Mouse (Mus musculus): Measurements from ENCODE around the gene Dlk1. TPM values are rescaled to one million over a fixed set of nuclear protein-coding genes. Genes with fewer than 3 reads are reported as not detected.
"Not testable (repeated sequence)": the region's sequence is repeated elsewhere in the genome, so short reads cannot be mapped to it uniquely, and the experiment has no call there.

The Dlk1 gene
- polyA plus RNA-seq, 1 experiment from 2014 or later = 67.1 TPM

GRCm38 (mm10) chr12:109473575-109473976, 21.0 kb downstream of the Dlk1 start:
- ATAC-seq (replicated peaks; ENCODE audit: insufficient number of reproducible peaks, low FRiP score, low TSS enrichment) = no peak
- H3K4me3 ChIP-seq (ENCODE audit: low read depth, low read length) = no peak overlapping the region

GRCm38 (mm10) chr12:109474187-109474606, 21.6 kb downstream of the Dlk1 start:
- 75% methylated on average over 9 of the region's 9 CpGs for WGBS (ENCODE audit: insufficient replicate concordance)
- Histone ChIP-seq H3K4me3 (ENCODE audit: low read depth, low read length) (no peak overlapping the region), H3K27me3 (ENCODE audit: control insufficient read depth, insufficient read depth, low read length) (0 out of 2 replicates have a peak, but pooled peaks cover 2% of the 10 kb centered on the region), H3K4me2 (no peak overlapping the region), H3K9ac (ENCODE audit: low read depth, low read length) (no peak overlapping the region), H3K9me3 (replicated peaks; ENCODE audit: control insufficient read depth, low read length) (no peaks in the 10 kb centered on the region), H3K36me3 (ENCODE audit: control insufficient read depth, insufficient read depth, low read length) (no peaks in the 10 kb centered on the region), H3K4me1 (ENCODE audit: control insufficient read depth, insufficient read depth, low read length) (0 out of 2 replicates have a peak, but pooled peaks cover 3% of the 10 kb centered on the region), H3K27ac (ENCODE audit: low read depth, low read length) (no peak overlapping the region)
- ATAC-seq (replicated peaks; ENCODE audit: insufficient number of reproducible peaks, low FRiP score, low TSS enrichment) = no peak

More at GRCm38 (mm10) chr12:109473575-109473976, 21.0 kb downstream of the Dlk1 start:
- no peaks in the 10 kb centered on the region for H3K9me3 ChIP-seq (replicated peaks; ENCODE audit: control insufficient read depth, low read length)
- H3K27ac ChIP-seq (ENCODE audit: low read depth, low read length) = no peak overlapping the region
- H3K9ac ChIP-seq (ENCODE audit: low read depth, low read length) = no peak overlapping the region
- no peaks in the 10 kb centered on the region for H3K36me3 ChIP-seq (ENCODE audit: control insufficient read depth, insufficient read depth, low read length)
- no peak overlapping the region for H3K4me2 ChIP-seq
- 24% methylated on average over 6 of the region's 6 CpGs for WGBS (ENCODE audit: insufficient replicate concordance)
- peaks cover 2% of the 10 kb centered on the region; the same call in 1 of the 2 replicates for H3K27me3 ChIP-seq (ENCODE audit: control insufficient read depth, insufficient read depth, low read length)
- H3K4me1 ChIP-seq (ENCODE audit: control insufficient read depth, insufficient read depth, low read length) = 0 out of 2 replicates have a peak, but pooled peaks cover 3% of the 10 kb centered on the region

DNA sequence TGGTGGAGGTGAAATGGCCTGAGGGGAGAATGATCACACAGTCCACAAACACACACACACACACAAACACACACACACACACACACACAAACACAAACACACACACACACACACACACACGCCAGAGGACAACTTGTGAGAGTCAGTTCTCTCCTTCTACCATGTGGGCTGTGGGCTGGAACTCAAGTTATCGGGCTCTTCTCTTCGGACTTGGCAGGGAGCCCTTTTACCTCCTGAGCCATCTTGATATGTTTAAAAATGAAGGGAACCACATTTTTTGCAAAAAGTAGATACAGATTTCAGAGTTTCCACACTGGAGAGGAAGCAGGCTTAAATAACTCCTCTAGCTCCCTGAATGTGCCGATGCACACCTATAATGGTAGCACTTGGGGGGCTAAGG, 22.9 kb downstream of the Dlk1 start:
- H3K4me1 ChIP-seq (ENCODE audit: control insufficient read depth, insufficient read depth, low read length) = 0 out of 2 replicates have a peak, but pooled peaks cover 3% of the 10 kb centered on the region
- no peak overlapping the region for H3K4me3 ChIP-seq (ENCODE audit: low read depth, low read length)
- H3K27ac ChIP-seq (ENCODE audit: low read depth, low read length) = no peak overlapping the region
- H3K4me2 ChIP-seq = no peak overlapping the region
- WGBS (ENCODE audit: insufficient replicate concordance) = 70% methylated on average over 4 of the region's 4 CpGs
- 0 out of 2 replicates have a peak, but pooled peaks cover 2% of the 10 kb centered on the region for H3K27me3 ChIP-seq (ENCODE audit: control insufficient read depth, insufficient read depth, low read length)
- H3K9me3 ChIP-seq (replicated peaks; ENCODE audit: control insufficient read depth, low read length) = no peaks in the 10 kb centered on the region
- no peaks in the 10 kb centered on the region for H3K36me3 ChIP-seq (ENCODE audit: control insufficient read depth, insufficient read depth, low read length)
- no peak for ATAC-seq (replicated peaks; ENCODE audit: insufficient number of reproducible peaks, low FRiP score, low TSS enrichment)
- no peak overlapping the region for H3K9ac ChIP-seq (ENCODE audit: low read depth, low read length)

- not testable (repeated sequence) for H3K4me3 ChIP-seq (ENCODE audit: low read depth, low read length); H3K36me3 ChIP-seq (ENCODE audit: control insufficient read depth, insufficient read depth, low read length); H3K27me3 ChIP-seq (ENCODE audit: control insufficient read depth, insufficient read depth, low read length); H3K4me2 ChIP-seq; H3K27ac ChIP-seq (ENCODE audit: low read depth, low read length); H3K4me1 ChIP-seq (ENCODE audit: control insufficient read depth, insufficient read depth, low read length); H3K9ac ChIP-seq (ENCODE audit: low read depth, low read length); H3K9me3 ChIP-seq (replicated peaks; ENCODE audit: control insufficient read depth, low read length); ATAC-seq (replicated peaks; ENCODE audit: insufficient number of reproducible peaks, low FRiP score, low TSS enrichment)
- 61% methylated on average over 1 of the region's 1 CpGs for WGBS (ENCODE audit: insufficient replicate concordance)
These were observed 33.9 kb downstream of the Dlk1 start for GRCm38 (mm10) chr12:109486525-109486924.

- Histone ChIP-seq H3K27ac (ENCODE audit: low read depth, low read length) (no peak overlapping the region), H3K4me2 (no peak overlapping the region), H3K27me3 (ENCODE audit: control insufficient read depth, insufficient read depth, low read length) (no peaks in the 10 kb centered on the region), H3K4me3 (ENCODE audit: low read depth, low read length) (no peak overlapping the region), H3K9ac (ENCODE audit: low read depth, low read length) (no peak overlapping the region), H3K9me3 (replicated peaks; ENCODE audit: control insufficient read depth, low read length) (no peaks in the 10 kb centered on the region), H3K36me3 (ENCODE audit: control insufficient read depth, insufficient read depth, low read length) (no peaks in the 10 kb centered on the region), H3K4me1 (ENCODE audit: control insufficient read depth, insufficient read depth, low read length) (no peaks in the 10 kb centered on the region)
- ATAC-seq (replicated peaks; ENCODE audit: insufficient number of reproducible peaks, low FRiP score, low TSS enrichment) = no peak
- WGBS (ENCODE audit: insufficient replicate concordance) = 67% methylated on average over 3 of the region's 3 CpGs
These were observed 39.1 kb downstream of the Dlk1 start for GRCm38 (mm10) chr12:109491701-109492100.

DNA sequence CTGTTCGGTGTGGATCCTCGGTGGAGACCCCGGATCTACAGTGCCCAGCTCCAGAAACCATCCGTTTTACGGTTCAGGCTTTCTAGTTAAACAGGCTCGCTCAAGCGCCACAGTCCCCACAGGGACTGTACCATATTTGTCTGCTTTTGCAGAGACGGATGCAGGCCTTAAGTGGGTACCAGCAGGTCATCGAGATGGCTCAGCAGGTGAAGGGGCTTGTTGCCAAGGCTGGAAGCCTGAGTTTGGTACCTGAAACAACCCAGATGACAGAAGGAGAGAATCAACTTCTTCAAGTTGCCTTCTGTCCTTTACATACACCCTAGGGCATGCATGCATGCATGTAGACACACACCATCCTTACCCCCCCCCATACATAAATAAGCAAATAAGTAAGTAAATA, 40.8 kb downstream of the Dlk1 start:
- no peaks in the 10 kb centered on the region for H3K9me3 ChIP-seq (replicated peaks; ENCODE audit: control insufficient read depth, low read length)
- H3K9ac ChIP-seq (ENCODE audit: low read depth, low read length) = no peak overlapping the region
- H3K4me3 ChIP-seq (ENCODE audit: low read depth, low read length) = no peak overlapping the region
- 87% methylated on average over 9 of the region's 9 CpGs for WGBS (ENCODE audit: insufficient replicate concordance)
- no peaks in the 10 kb centered on the region for H3K36me3 ChIP-seq (ENCODE audit: control insufficient read depth, insufficient read depth, low read length)
- H3K4me2 ChIP-seq = no peak overlapping the region
- H3K27ac ChIP-seq (ENCODE audit: low read depth, low read length) = no peak overlapping the region
- ATAC-seq (replicated peaks; ENCODE audit: insufficient number of reproducible peaks, low FRiP score, low TSS enrichment) = no peak
- H3K27me3 ChIP-seq (ENCODE audit: control insufficient read depth, insufficient read depth, low read length) = no peaks in the 10 kb centered on the region
- no peaks in the 10 kb centered on the region for H3K4me1 ChIP-seq (ENCODE audit: control insufficient read depth, insufficient read depth, low read length)

- H3K36me3 ChIP-seq (ENCODE audit: control insufficient read depth, insufficient read depth, low read length) = no peaks in the 10 kb centered on the region
- no peak overlapping the region for H3K4me2 ChIP-seq
- H3K4me3 ChIP-seq (ENCODE audit: low read depth, low read length) = no peak overlapping the region
- no peaks in the 10 kb centered on the region for H3K27me3 ChIP-seq (ENCODE audit: control insufficient read depth, insufficient read depth, low read length)
- peaks cover 2% of the 10 kb centered on the region; the same call in 1 of the 2 replicates for H3K4me1 ChIP-seq (ENCODE audit: control insufficient read depth, insufficient read depth, low read length)
- 70% methylated on average over 20 of the region's 20 CpGs for WGBS (ENCODE audit: insufficient replicate concordance)
- H3K27ac ChIP-seq (ENCODE audit: low read depth, low read length) = no peak overlapping the region
- no peaks in the 10 kb centered on the region for H3K9me3 ChIP-seq (replicated peaks; ENCODE audit: control insufficient read depth, low read length)
- H3K9ac ChIP-seq (ENCODE audit: low read depth, low read length) = no peak overlapping the region
- no peak for ATAC-seq (replicated peaks; ENCODE audit: insufficient number of reproducible peaks, low FRiP score, low TSS enrichment)
These were observed 42.5 kb downstream of the Dlk1 start for GRCm38 (mm10) chr12:109495016-109495644.

DNA sequence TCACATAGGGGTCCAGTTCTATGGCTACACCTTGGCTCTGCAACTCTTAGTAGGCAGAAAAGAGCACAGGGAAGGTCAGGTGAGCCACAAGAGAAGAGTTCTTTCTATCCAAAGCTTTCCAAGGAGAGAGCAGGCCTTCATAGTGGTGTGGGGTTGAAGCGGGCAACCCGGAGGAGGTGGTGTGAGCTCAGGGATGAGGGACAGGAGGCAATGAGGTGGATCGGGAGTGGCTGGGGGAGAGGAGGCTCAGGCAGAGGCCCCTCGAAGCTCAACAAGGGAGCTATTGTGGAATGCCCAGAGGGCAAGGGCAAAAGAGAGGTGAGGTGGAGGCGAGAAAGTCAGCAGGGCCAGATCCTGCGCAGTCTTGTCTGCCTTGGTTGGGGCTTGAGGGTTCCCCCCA, 43.8 kb downstream of the Dlk1 start:
- Histone ChIP-seq H3K4me3 (ENCODE audit: low read depth, low read length) (no peak overlapping the region), H3K9me3 (replicated peaks; ENCODE audit: control insufficient read depth, low read length) (no peaks in the 10 kb centered on the region), H3K9ac (ENCODE audit: low read depth, low read length) (no peak overlapping the region), H3K4me1 (ENCODE audit: control insufficient read depth, insufficient read depth, low read length) (peaks cover 9% of the 10 kb centered on the region; the same call in 1 of the 2 replicates), H3K4me2 (no peak overlapping the region), H3K36me3 (ENCODE audit: control insufficient read depth, insufficient read depth, low read length) (no peaks in the 10 kb centered on the region), H3K27me3 (ENCODE audit: control insufficient read depth, insufficient read depth, low read length) (no peaks in the 10 kb centered on the region), H3K27ac (ENCODE audit: low read depth, low read length) (no peak overlapping the region)
- 67% methylated on average over 6 of the region's 6 CpGs for WGBS (ENCODE audit: insufficient replicate concordance)
- ATAC-seq (replicated peaks; ENCODE audit: insufficient number of reproducible peaks, low FRiP score, low TSS enrichment) = no peak

GRCm38 (mm10) chr12:109500992-109501391, 48.4 kb downstream of the Dlk1 start:
- WGBS (ENCODE audit: insufficient replicate concordance) = 19% methylated on average over 4 of the region's 4 CpGs
- Histone ChIP-seq H3K9ac (ENCODE audit: low read depth, low read length) (no peak overlapping the region), H3K27me3 (ENCODE audit: control insufficient read depth, insufficient read depth, low read length) (no peaks in the 10 kb centered on the region), H3K4me2 (no peak overlapping the region), H3K4me3 (ENCODE audit: low read depth, low read length) (no peak overlapping the region), H3K4me1 (ENCODE audit: control insufficient read depth, insufficient read depth, low read length) (peaks cover 9% of the 10 kb centered on the region; the same call in 1 of the 2 replicates), H3K36me3 (ENCODE audit: control insufficient read depth, insufficient read depth, low read length) (no peaks in the 10 kb centered on the region), H3K9me3 (replicated peaks; ENCODE audit: control insufficient read depth, low read length) (no peaks in the 10 kb centered on the region), H3K27ac (ENCODE audit: low read depth, low read length) (no peak overlapping the region)
- no peak for ATAC-seq (replicated peaks; ENCODE audit: insufficient number of reproducible peaks, low FRiP score, low TSS enrichment)

Measured in heart, embryonic 11.5 days (tissue).